Mouse (Mus musculus): ENCODE measurements at regions not wholly inside any gene's neighbourhood (a gene's known extent, or its start where the extent isn't known, plus 50 kb on each side); places are given as distances from the start of the nearest gene placed in this dataset.

DNA sequence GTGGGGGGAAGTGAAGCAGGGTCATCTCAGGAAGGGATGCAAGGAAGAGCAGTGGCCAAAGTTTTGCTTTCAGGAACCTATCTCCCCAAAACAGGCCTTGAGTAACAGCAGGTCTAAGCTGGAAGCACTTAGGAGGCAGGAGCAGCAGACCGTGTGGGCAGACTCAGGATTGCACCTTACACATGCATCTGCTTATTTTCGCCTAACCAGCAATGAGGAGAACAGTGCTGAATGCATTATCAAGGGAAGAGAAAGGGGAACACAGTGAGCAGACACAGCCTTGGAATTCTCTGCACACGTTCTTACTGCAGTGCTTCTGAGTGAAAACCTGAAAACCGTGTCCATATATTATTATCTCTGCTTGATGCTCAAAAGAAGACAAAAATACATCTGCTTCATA lies 585.0 kb downstream of the Ets1 start:
- TF ChIP-seq CTCF (conservative IDR thresholded peaks at IDR 0.05; ENCODE audit: insufficient read depth, insufficient read length, low read depth, low read length) (no peak), POLR2A (IDR thresholded peaks at IDR 0.05; ENCODE audit: low read depth, low read length) (no peak)
